Mouse (Mus musculus) kidney, embryonic 14.5 days (tissue): ENCODE data around the gene Hacd4. TPM values are rescaled to one million over a fixed set of nuclear protein-coding genes. Genes with fewer than 3 reads are reported as not detected.

Experiments
- ATAC-seq: fragments of 200-750 bp; cut with Nextera tagmentation; 2 replicates; pipeline ENCODE4 v1.8.0; 2017; ENCODE audit warnings: moderate number of reproducible peaks, mild to moderate bottlenecking, moderate TSS enrichment, moderate library complexity; ENCODE audit not compliant: low FRiP score, low TSS enrichment
- H3K27ac ChIP-seq: fragments of 300-500 bp; sonication (generic); 2 replicates; pipeline ENCODE4 v1.5.1; 2014; ENCODE audit warnings: low read depth, mild to moderate bottlenecking, low read length, moderate library complexity, mixed read lengths
- H3K27me3 ChIP-seq: fragments of 300-500 bp; sonication (generic); 2 replicates; pipeline ENCODE4 v1.6.1; 2014; ENCODE audit warnings: mild to moderate bottlenecking, low read length; ENCODE audit not compliant: control insufficient read depth, insufficient read depth
- H3K36me3 ChIP-seq: fragments of 300-500 bp; sonication (generic); 2 replicates; pipeline ENCODE4 v1.6.1; 2014; ENCODE audit warnings: low read length, mixed read lengths; ENCODE audit not compliant: control insufficient read depth, insufficient read depth
- H3K4me1 ChIP-seq: fragments of 300-500 bp; sonication (generic); 2 replicates; pipeline ENCODE4 v1.6.1; 2014; ENCODE audit warnings: low read length, mixed read lengths; ENCODE audit not compliant: control insufficient read depth, insufficient read depth
- H3K4me2 ChIP-seq: fragments of 300-500 bp; sonication (generic); replicated peaks from 2 replicates; pipeline ENCODE4 v1.6.1; 2014; ENCODE audit warnings: low read depth, mild to moderate bottlenecking, low read length
- H3K4me3 ChIP-seq: fragments of 300-500 bp; sonication (generic); 2 replicates; pipeline ENCODE4 v1.5.1; 2014; ENCODE audit warnings: mild to moderate bottlenecking, low read length
- H3K9ac ChIP-seq: fragments of 300-500 bp; sonication (generic); 2 replicates; pipeline ENCODE4 v1.6.1; 2014; ENCODE audit warnings: low read depth, mild to moderate bottlenecking, low read length, moderate library complexity
- H3K9me3 ChIP-seq: fragments of 300-500 bp; sonication (generic); 2 replicates; pipeline ENCODE4 v1.6.1; 2016; ENCODE audit warnings: low read length; ENCODE audit not compliant: control insufficient read depth
- WGBS: fragments of 180-500 bp; shearing (Covaris S2); extraction: QIAGEN DNeasy Blood & Tissue Kit; methylation state at CpG from one replicate; pipeline ENCODE4 v1.1.7; 2014; 5-methylcytosine and 5-hydroxymethylcytosine counted together
- polyA plus RNA-seq: library from polyadenylated mRNA; unstranded; fragments of >200 nt; fragmentation: Nextera tagmentation; extraction: Ambion mirVana; gene quantifications from 2 replicates; pipeline ENCODE4 v1.2.1, GENCODE M21; 2014

The Hacd4 gene
- polyA plus RNA-seq: 20.8 and 20.9 TPM in 2 replicates

GRCm38 (mm10) chr4:88438326-88438989 is at the start of gene Hacd4:
Gene Hacd4 (minus strand): TSS chr4:88438928.
- no peaks in the 10 kb centered on the region for H3K36me3 ChIP-seq

GRCm38 (mm10) chr4:88488107-88488506 is 49.4 kb upstream of the Hacd4 start:
- 76% methylated on average over 3 of the region's 3 CpGs for WGBS
- no peak overlapping the region for H3K9ac ChIP-seq
- H3K4me1 ChIP-seq: no peaks in the 10 kb centered on the region
- H3K27ac ChIP-seq: no peak overlapping the region
- H3K36me3 ChIP-seq: no peaks in the 10 kb centered on the region
- H3K9me3 ChIP-seq: no peaks in the 10 kb centered on the region
- H3K27me3 ChIP-seq: no peaks in the 10 kb centered on the region
- no peak for ATAC-seq
- H3K4me3 ChIP-seq: no peak overlapping the region
- H3K4me2 ChIP-seq: no peak overlapping the region

More at GRCm38 (mm10) chr4:88438326-88438989, at the start of gene Hacd4:
- Histone ChIP-seq H3K4me2 (peak within 1 kb of the TSS; percentile 64), H3K9ac (peak within 1 kb of the TSS; percentile 53; the same call in 1 of the 2 replicates), H3K9me3 (no peaks in the 10 kb centered on the region), H3K27me3 (no peaks in the 10 kb centered on the region), H3K27ac (peak within 1 kb of the TSS; percentile 82), H3K4me3 (peak within 1 kb of the TSS; percentile 41), H3K4me1 (0 out of 2 replicates have a peak, but pooled peaks cover 13% of the 10 kb centered on the region)
- ATAC-seq: peak; percentile 94
- 6% methylated on average over 14 of the region's 14 CpGs for WGBS

- Histone ChIP-seq H3K4me1 (peaks cover 7% of the 10 kb centered on the region; the same call in 1 of the 2 replicates), H3K4me2 (no peak overlapping the region), H3K9me3 (no peaks in the 10 kb centered on the region), H3K9ac (no peak overlapping the region), H3K4me3 (no peak overlapping the region), H3K27me3 (no peaks in the 10 kb centered on the region), H3K27ac (no peak overlapping the region), H3K36me3 (no peaks in the 10 kb centered on the region)
- ATAC-seq: no peak
- 82% methylated on average over 6 of the region's 6 CpGs for WGBS
These were observed 41.4 kb upstream of the Hacd4 start for GRCm38 (mm10) chr4:88480130-88480529.

- H3K27ac ChIP-seq: peak overlapping the region; percentile 30; the same call in 1 of the 2 replicates
- no peak overlapping the region for H3K4me3 ChIP-seq
- H3K4me1 ChIP-seq: peaks cover 7% of the 10 kb centered on the region; the same call in 1 of the 2 replicates
- WGBS: 53% methylated on average over 9 of the region's 9 CpGs
- H3K27me3 ChIP-seq: no peaks in the 10 kb centered on the region
- ATAC-seq: no peak
- H3K9ac ChIP-seq: no peak overlapping the region
- H3K4me2 ChIP-seq: no peak overlapping the region
- H3K9me3 ChIP-seq: no peaks in the 10 kb centered on the region
- no peaks in the 10 kb centered on the region for H3K36me3 ChIP-seq
These were observed 40.1 kb upstream of the Hacd4 start for GRCm38 (mm10) chr4:88478809-88479186.

- H3K4me1 ChIP-seq: peaks cover 7% of the 10 kb centered on the region; the same call in 1 of the 2 replicates
- H3K4me3 ChIP-seq: no peak overlapping the region
- peak; percentile 81 for ATAC-seq
- peak overlapping the region; percentile 30; the same call in 1 of the 2 replicates for H3K27ac ChIP-seq
- H3K36me3 ChIP-seq: no peaks in the 10 kb centered on the region
- no peaks in the 10 kb centered on the region for H3K27me3 ChIP-seq
- no peak overlapping the region for H3K4me2 ChIP-seq
- WGBS: 61% methylated on average over 4 of the region's 4 CpGs
- H3K9ac ChIP-seq: no peak overlapping the region
- no peaks in the 10 kb centered on the region for H3K9me3 ChIP-seq
These were observed 39.6 kb upstream of the Hacd4 start for GRCm38 (mm10) chr4:88478177-88478808.

- peaks cover 7% of the 10 kb centered on the region; the same call in 1 of the 2 replicates for H3K4me1 ChIP-seq
- no peak overlapping the region for H3K9ac ChIP-seq
- ATAC-seq: no peak; the same call in 1 of the 2 replicates
- no peaks in the 10 kb centered on the region for H3K9me3 ChIP-seq
- H3K4me2 ChIP-seq: no peak overlapping the region
- no peaks in the 10 kb centered on the region for H3K27me3 ChIP-seq
- no peaks in the 10 kb centered on the region for H3K36me3 ChIP-seq
- no peak overlapping the region for H3K4me3 ChIP-seq
- WGBS: 42% methylated on average over 4 of the region's 4 CpGs
- 0 out of 2 replicates have a peak overlapping the region, but pooled peaks have one; percentile 10 for H3K27ac ChIP-seq
These were observed 37.9 kb upstream of the Hacd4 start for GRCm38 (mm10) chr4:88476511-88477210.

GRCm38 (mm10) chr4:88476084-88476483 is 37.4 kb upstream of the Hacd4 start:
- Histone ChIP-seq H3K4me3 (no peak overlapping the region), H3K4me1 (peaks cover 7% of the 10 kb centered on the region; the same call in 1 of the 2 replicates), H3K4me2 (no peak overlapping the region), H3K36me3 (no peaks in the 10 kb centered on the region), H3K9ac (no peak overlapping the region), H3K27me3 (no peaks in the 10 kb centered on the region), H3K9me3 (no peaks in the 10 kb centered on the region), H3K27ac (no peak overlapping the region)
- ATAC-seq: no peak
- 90% methylated on average over 3 of the region's 3 CpGs for WGBS

- WGBS: 66% methylated on average over 2 of the region's 2 CpGs
- no peak for ATAC-seq
These were observed 32.8 kb upstream of the Hacd4 start for GRCm38 (mm10) chr4:88471528-88471927.

More at GRCm38 (mm10) chr4:88471528-88471927, 32.8 kb upstream of the Hacd4 start:
- H3K9me3 ChIP-seq: no peaks in the 10 kb centered on the region
- H3K4me2 ChIP-seq: no peak overlapping the region
- no peak overlapping the region for H3K4me3 ChIP-seq
- no peaks in the 10 kb centered on the region for H3K36me3 ChIP-seq
- H3K27me3 ChIP-seq: no peaks in the 10 kb centered on the region
- no peak overlapping the region for H3K27ac ChIP-seq
- no peak overlapping the region for H3K9ac ChIP-seq
- H3K4me1 ChIP-seq: no peaks in the 10 kb centered on the region
